Mouse (Mus musculus): ENCODE results near the gene Rassf2. TPM values are rescaled to one million over a fixed set of nuclear protein-coding genes. Genes with fewer than 3 reads are reported as not detected.

Gene Rassf2
- polyA plus RNA-seq, 1 experiment from 2014 or later: 4.8 TPM

- WGBS: 14% methylated on average over 3 of the region's 3 CpGs
- Histone ChIP-seq H3K27ac (ENCODE audit: poor library complexity, severe bottlenecking) (no peak overlapping the region), H3K9ac (no peak overlapping the region), H3K9me3 (replicated peaks) (no peaks in the 10 kb centered on the region), H3K27me3 (replicated peaks) (no peaks in the 10 kb centered on the region), H3K4me1 (replicated peaks) (peaks cover 14% of the 10 kb centered on the region), H3K36me3 (peaks cover 2% of the 10 kb centered on the region; the same call in 1 of the 2 replicates), H3K4me2 (no peak overlapping the region), H3K4me3 (no peak overlapping the region)
- no peak for ATAC-seq (ENCODE audit: insufficient number of reproducible peaks, low FRiP score)
These were observed 19.9 kb upstream of the Rassf2 start for GRCm38 (mm10) chr2:132049921-132050320.

DNA sequence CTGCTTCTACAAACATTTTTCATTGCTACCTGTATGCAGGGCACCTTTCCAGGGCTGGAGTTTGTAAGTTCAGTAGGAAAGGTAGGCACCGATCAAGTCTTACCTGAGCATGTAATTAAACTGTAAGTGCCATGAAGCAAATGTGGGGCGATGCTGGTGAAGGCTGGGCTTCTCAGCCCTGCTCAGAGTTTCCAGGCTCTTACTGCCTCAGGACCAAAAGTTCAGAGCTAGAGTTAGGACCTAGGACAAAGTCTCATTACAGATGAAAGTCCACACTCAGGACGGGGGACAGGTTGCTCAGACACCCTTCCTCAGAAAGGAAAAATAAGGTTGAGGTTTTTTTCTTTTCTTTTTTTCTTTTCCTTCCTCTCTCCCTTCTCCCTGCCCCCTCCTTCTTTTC lies 19.4 kb upstream of the Rassf2 start:
- Histone ChIP-seq H3K4me2 (no peak overlapping the region), H3K4me1 (replicated peaks) (peaks cover 10% of the 10 kb centered on the region), H3K27ac (ENCODE audit: poor library complexity, severe bottlenecking) (no peak overlapping the region), H3K4me3 (no peak overlapping the region), H3K36me3 (peaks cover 2% of the 10 kb centered on the region; the same call in 1 of the 2 replicates), H3K9me3 (replicated peaks) (no peaks in the 10 kb centered on the region), H3K9ac (no peak overlapping the region), H3K27me3 (replicated peaks) (no peaks in the 10 kb centered on the region)
- ATAC-seq (ENCODE audit: insufficient number of reproducible peaks, low FRiP score): no peak
- 75% methylated on average over 3 of the region's 3 CpGs for WGBS

DNA sequence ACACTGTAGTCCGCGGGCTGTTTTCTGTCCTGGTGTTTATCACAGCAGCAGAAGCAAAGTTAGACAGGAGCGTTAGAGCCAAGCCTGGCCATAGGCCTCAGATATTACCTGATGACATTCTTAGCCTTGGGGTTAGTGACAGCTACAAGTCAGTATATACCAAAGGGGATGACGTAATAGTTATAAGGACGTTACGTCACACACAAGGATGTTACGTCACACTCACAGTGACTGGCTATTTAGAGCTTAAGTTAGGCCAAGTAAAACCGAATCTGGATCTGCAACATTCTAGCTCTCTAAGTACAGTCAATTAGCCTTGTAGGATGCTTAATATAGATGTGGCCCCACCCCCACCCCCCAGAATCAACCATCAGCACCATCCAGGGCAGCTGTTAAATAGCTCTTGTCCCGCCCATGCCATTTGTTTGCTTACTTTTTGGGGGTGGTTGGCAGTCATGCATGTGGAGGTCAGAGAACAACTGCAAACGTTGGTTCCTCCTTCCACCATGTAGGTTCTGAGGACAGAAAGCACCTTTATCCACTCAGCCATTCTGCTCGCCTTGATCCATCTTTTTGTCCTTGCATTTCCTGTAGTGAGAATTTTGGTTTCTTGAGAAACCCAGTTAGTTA lies 18.2 kb upstream of the Rassf2 start:
- Histone ChIP-seq H3K9me3 (replicated peaks) (no peaks in the 10 kb centered on the region), H3K4me3 (no peak overlapping the region), H3K4me2 (no peak overlapping the region), H3K27ac (ENCODE audit: poor library complexity, severe bottlenecking) (no peak overlapping the region), H3K36me3 (peaks cover 2% of the 10 kb centered on the region; the same call in 1 of the 2 replicates), H3K9ac (no peak overlapping the region), H3K27me3 (replicated peaks) (no peaks in the 10 kb centered on the region), H3K4me1 (replicated peaks) (peaks cover 13% of the 10 kb centered on the region)
- no peak for ATAC-seq (ENCODE audit: insufficient number of reproducible peaks, low FRiP score)
- 68% methylated on average over 11 of the region's 11 CpGs for WGBS

DNA sequence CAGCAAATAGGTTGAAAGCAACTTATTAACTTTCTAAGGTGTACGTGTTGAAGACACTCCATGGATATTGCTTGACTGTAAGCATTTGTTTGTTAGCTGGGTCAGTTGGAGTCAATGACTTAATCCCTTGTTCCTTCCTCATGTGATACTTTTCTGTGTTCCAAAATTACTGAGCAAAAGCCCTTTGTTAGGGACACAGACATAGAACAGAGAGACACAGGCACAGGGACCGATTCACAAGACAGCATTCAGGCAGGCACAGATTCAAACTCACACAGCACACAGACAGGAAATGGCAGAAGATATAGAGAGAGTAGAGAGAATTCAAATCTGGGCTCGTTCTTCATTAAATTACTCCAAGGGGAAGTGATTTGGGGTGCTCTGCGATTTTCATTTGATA lies 17.3 kb upstream of the Rassf2 start:
- WGBS: 59% methylated on average over 4 of the region's 4 CpGs
- no peak overlapping the region for H3K27ac ChIP-seq (ENCODE audit: poor library complexity, severe bottlenecking)
- H3K4me3 ChIP-seq: no peak overlapping the region
- peaks cover 22% of the 10 kb centered on the region for H3K4me1 ChIP-seq (replicated peaks)
- H3K9me3 ChIP-seq (replicated peaks): no peaks in the 10 kb centered on the region
- no peaks in the 10 kb centered on the region for H3K27me3 ChIP-seq (replicated peaks)
- ATAC-seq (ENCODE audit: insufficient number of reproducible peaks, low FRiP score): no peak
- H3K36me3 ChIP-seq: no peaks in the 10 kb centered on the region
- H3K9ac ChIP-seq: no peak overlapping the region
- no peak overlapping the region for H3K4me2 ChIP-seq

DNA sequence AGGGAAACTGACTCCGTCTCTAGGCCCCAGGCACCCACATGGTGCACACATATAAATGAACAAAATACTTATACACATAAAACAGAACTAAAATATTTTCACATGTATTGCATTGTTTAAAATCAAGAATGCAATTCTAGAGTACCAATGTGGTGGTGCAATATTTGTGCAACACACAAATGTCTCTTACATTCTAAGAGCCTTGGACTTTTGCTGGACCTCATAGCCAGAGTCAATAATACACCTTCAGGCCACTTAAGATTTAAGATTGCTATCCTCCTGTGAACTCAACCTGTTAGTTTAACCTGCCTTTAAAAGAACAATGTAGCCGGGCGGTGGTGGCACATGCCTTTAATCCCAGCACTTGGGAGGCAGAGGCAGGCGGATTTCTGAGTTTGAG lies 16.6 kb upstream of the Rassf2 start:
- Histone ChIP-seq H3K4me2 (no peak overlapping the region), H3K27ac (ENCODE audit: poor library complexity, severe bottlenecking) (no peak overlapping the region), H3K36me3 (no peaks in the 10 kb centered on the region), H3K27me3 (replicated peaks) (no peaks in the 10 kb centered on the region), H3K4me3 (no peak overlapping the region), H3K4me1 (replicated peaks) (peaks cover 22% of the 10 kb centered on the region), H3K9me3 (replicated peaks) (no peaks in the 10 kb centered on the region), H3K9ac (no peak overlapping the region)
- WGBS: 89% methylated on average over 4 of the region's 4 CpGs
- ATAC-seq (ENCODE audit: insufficient number of reproducible peaks, low FRiP score): no peak

- H3K4me1 ChIP-seq (replicated peaks): peaks cover 18% of the 10 kb centered on the region
- H3K9me3 ChIP-seq (replicated peaks): no peaks in the 10 kb centered on the region
- no peak for ATAC-seq (ENCODE audit: insufficient number of reproducible peaks, low FRiP score)
- no peak overlapping the region for H3K27ac ChIP-seq (ENCODE audit: poor library complexity, severe bottlenecking)
- H3K4me2 ChIP-seq: no peak overlapping the region
- H3K4me3 ChIP-seq: no peak overlapping the region
- no peak overlapping the region for H3K9ac ChIP-seq
- H3K27me3 ChIP-seq (replicated peaks): no peaks in the 10 kb centered on the region
- H3K36me3 ChIP-seq: no peaks in the 10 kb centered on the region
- WGBS: 84% methylated on average over 15 of the region's 15 CpGs
These were observed 14.5 kb upstream of the Rassf2 start for GRCm38 (mm10) chr2:132044320-132045274.

DNA sequence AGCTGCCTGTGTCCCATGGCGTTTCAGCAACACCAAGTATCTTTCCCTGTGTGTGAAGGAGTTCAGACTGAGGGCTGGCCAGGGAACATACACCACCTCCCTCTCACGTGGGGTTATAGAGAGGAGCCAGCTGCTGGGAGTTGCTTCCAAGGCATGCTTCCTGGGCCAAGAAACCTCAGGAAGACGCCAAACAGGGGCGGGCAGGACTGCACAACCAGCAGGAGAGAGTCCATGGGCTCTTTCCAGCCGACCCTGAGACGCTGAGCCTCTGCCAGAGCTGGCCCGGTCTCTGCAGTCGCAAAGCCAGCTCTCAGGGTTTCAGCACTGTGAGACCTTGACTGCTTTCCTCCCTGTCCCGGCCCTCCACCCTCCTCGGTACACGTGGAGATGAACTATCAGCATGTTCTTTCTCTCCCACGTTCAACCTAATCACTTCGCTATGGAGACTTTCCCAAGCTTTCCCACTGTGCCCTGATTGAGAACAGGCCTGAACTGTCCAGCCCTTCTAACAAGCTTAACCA lies 13.1 kb upstream of the Rassf2 start:
- H3K4me3 ChIP-seq: no peak overlapping the region
- peak overlapping the region; percentile 51 for H3K4me2 ChIP-seq
- WGBS: 13% methylated on average over 13 of the region's 13 CpGs
- H3K36me3 ChIP-seq: no peaks in the 10 kb centered on the region
- peaks cover 14% of the 10 kb centered on the region for H3K4me1 ChIP-seq (replicated peaks)
- H3K9ac ChIP-seq: no peak overlapping the region; the same call in 1 of the 2 replicates
- peak overlapping the region; percentile 52 for H3K27ac ChIP-seq (ENCODE audit: poor library complexity, severe bottlenecking)
- H3K9me3 ChIP-seq (replicated peaks): no peaks in the 10 kb centered on the region
- H3K27me3 ChIP-seq (replicated peaks): no peaks in the 10 kb centered on the region
- ATAC-seq (ENCODE audit: insufficient number of reproducible peaks, low FRiP score): peak; percentile 69

GRCm38 (mm10) chr2:132039894-132040293 lies 9.8 kb upstream of the Rassf2 start:
- Histone ChIP-seq H3K27me3 (replicated peaks) (no peaks in the 10 kb centered on the region), H3K4me2 (no peak overlapping the region), H3K4me3 (no peak overlapping the region), H3K9me3 (replicated peaks) (no peaks in the 10 kb centered on the region), H3K4me1 (replicated peaks) (peaks cover 17% of the 10 kb centered on the region), H3K9ac (no peak overlapping the region), H3K36me3 (no peaks in the 10 kb centered on the region), H3K27ac (ENCODE audit: poor library complexity, severe bottlenecking) (no peak overlapping the region)
- ATAC-seq (ENCODE audit: insufficient number of reproducible peaks, low FRiP score): no peak
- 48% methylated on average over 7 of the region's 7 CpGs for WGBS

GRCm38 (mm10) chr2:132036326-132036725 lies 6.3 kb upstream of the Rassf2 start:
- Histone ChIP-seq H3K4me1 (replicated peaks) (0 out of 2 replicates have a peak, but pooled peaks cover 3% of the 10 kb centered on the region), H3K9me3 (replicated peaks) (no peaks in the 10 kb centered on the region), H3K36me3 (no peaks in the 10 kb centered on the region), H3K9ac (no peak overlapping the region), H3K27me3 (replicated peaks) (0 out of 2 replicates have a peak, but pooled peaks cover 4% of the 10 kb centered on the region), H3K27ac (ENCODE audit: poor library complexity, severe bottlenecking) (no peak overlapping the region), H3K4me2 (no peak overlapping the region), H3K4me3 (no peak overlapping the region)
- no peak for ATAC-seq (ENCODE audit: insufficient number of reproducible peaks, low FRiP score)
- 68% methylated on average over 5 of the region's 5 CpGs for WGBS

GRCm38 (mm10) chr2:132035470-132035835 lies 5.4 kb upstream of the Rassf2 start:
- Histone ChIP-seq H3K4me2 (no peak overlapping the region), H3K36me3 (no peaks in the 10 kb centered on the region), H3K9ac (no peak overlapping the region), H3K9me3 (replicated peaks) (no peaks in the 10 kb centered on the region), H3K27ac (ENCODE audit: poor library complexity, severe bottlenecking) (no peak overlapping the region), H3K27me3 (replicated peaks) (0 out of 2 replicates have a peak, but pooled peaks cover 6% of the 10 kb centered on the region), H3K4me1 (replicated peaks) (peaks cover 9% of the 10 kb centered on the region), H3K4me3 (no peak overlapping the region)
- ATAC-seq (ENCODE audit: insufficient number of reproducible peaks, low FRiP score): no peak
- WGBS: 65% methylated on average over 11 of the region's 11 CpGs
